Mouse (Mus musculus) forebrain, postnatal 0 days (tissue): ENCODE results near the gene Gas1. TPM values are rescaled to one million over a fixed set of nuclear protein-coding genes. Genes with fewer than 3 reads are reported as not detected.

Experiments
- ATAC-seq: fragments of 200-750 bp; cut with Nextera tagmentation; 2 replicates; pipeline ENCODE4 v1.8.0; 2017; ENCODE audit warnings: mild to moderate bottlenecking, moderate library complexity
- DNase-seq: peaks from one replicate; pipeline ENCODE4 v3.0.0-alpha.2; 2015
- H3K27ac ChIP-seq: fragments of 300-500 bp; sonication (generic); 2 replicates; pipeline ENCODE4 v1.5.1; 2014; ENCODE audit warnings: low read depth, mild to moderate bottlenecking, antibody characterized with exemption, low read length, moderate library complexity, mixed read lengths
- H3K27me3 ChIP-seq: fragments of 300-500 bp; sonication (generic); 2 replicates; pipeline ENCODE4 v1.6.1; 2014; ENCODE audit warnings: mild to moderate bottlenecking, low read length, mixed read lengths; ENCODE audit not compliant: insufficient read depth
- H3K36me3 ChIP-seq: fragments of 300-500 bp; sonication (generic); 2 replicates; pipeline ENCODE4 v1.6.1; 2014; ENCODE audit warnings: mild to moderate bottlenecking, moderate library complexity; ENCODE audit not compliant: insufficient read depth
- H3K4me1 ChIP-seq: fragments of 300-500 bp; sonication (generic); 2 replicates; pipeline ENCODE4 v1.6.1; 2014; ENCODE audit warnings: antibody characterized with exemption; ENCODE audit not compliant: insufficient read depth
- H3K4me2 ChIP-seq: fragments of 300-500 bp; sonication (generic); 2 replicates; pipeline ENCODE4 v1.6.1; 2014; ENCODE audit warnings: low read depth, mild to moderate bottlenecking, moderate library complexity
- H3K4me3 ChIP-seq: fragments of 300-500 bp; sonication (generic); 2 replicates; pipeline ENCODE4 v1.5.1; 2014; ENCODE audit warnings: low read depth, low read length, mixed read lengths
- H3K9ac ChIP-seq: fragments of 300-500 bp; sonication (generic); 2 replicates; pipeline ENCODE4 v1.6.1; 2014; ENCODE audit warnings: mild to moderate bottlenecking
- H3K9me3 ChIP-seq: fragments of 300-500 bp; sonication (generic); 2 replicates; pipeline ENCODE4 v1.6.1; 2016; ENCODE audit warnings: low read length
- CTCF ChIP-seq: sonication (generic); IDR thresholded peaks from 2 replicates; pipeline ENCODE4 v1.5.1; 2016; ENCODE audit warnings: antibody characterized with exemption, control low read depth, low read depth
- WGBS: fragments of 180-500 bp; shearing (Covaris S2); extraction: QIAGEN DNeasy Blood & Tissue Kit; methylation state at CpG from one replicate; pipeline ENCODE4 v1.1.7; 2014; 5-methylcytosine and 5-hydroxymethylcytosine counted together
- polyA plus RNA-seq: library from polyadenylated mRNA; unstranded; fragments of >200 nt; fragmentation: Nextera tagmentation; extraction: Ambion mirVana; gene quantifications from 2 replicates; pipeline ENCODE4 v1.2.1, GENCODE M21; 2015
- total RNA-seq: library from RNA; depleted of rRNA; stranded (reverse); fragments of >200 nt; gene quantifications from 2 replicates; pipeline ENCODE4 v1.2.3, GENCODE M21; 2014

Gene Gas1
- total and polyA plus RNA-seq, 2 experiments from 2014 or later: 22.4 to 40.9 TPM

DNA sequence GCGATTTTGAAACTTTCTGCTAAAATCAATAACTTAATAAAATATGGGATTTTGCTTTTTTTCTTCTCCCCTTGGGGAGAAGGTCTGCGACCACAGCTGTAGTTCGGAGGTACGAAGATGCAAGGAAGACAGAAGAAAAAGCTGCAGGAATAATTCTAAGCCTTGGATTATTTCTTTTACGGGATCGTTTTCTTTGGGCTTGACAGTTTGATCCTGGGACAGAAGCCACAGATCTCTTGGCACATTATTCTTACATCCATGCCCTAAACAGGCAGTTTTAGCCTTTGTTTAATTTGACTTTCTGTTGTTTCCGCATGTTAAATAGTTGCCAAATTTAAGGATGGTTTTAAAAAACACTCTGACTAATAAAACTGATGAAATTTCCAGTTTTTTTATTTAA, 52.7 kb downstream of the Gas1 start:
- no peak for ATAC-seq
- TF ChIP-seq CTCF: no peak
- WGBS: 47% methylated on average over 7 of the region's 7 CpGs
- Histone ChIP-seq H3K27ac (no peak overlapping the region), H3K4me3 (no peak overlapping the region), H3K4me2 (no peak overlapping the region), H3K4me1 (peaks cover 9% of the 10 kb centered on the region), H3K36me3 (no peaks in the 10 kb centered on the region), H3K9ac (no peak overlapping the region), H3K27me3 (no peaks in the 10 kb centered on the region; the same call in 1 of the 2 replicates), H3K9me3 (no peaks in the 10 kb centered on the region)
- no peak for DNase-seq
